ENCODE assay signal across 16 mouse cellular contexts in genomic region chr10:105019774-105020470, GRCm38 (mm10).
DNase-seq lines count a peak whose midpoint lies in the region; ATAC-seq and TF ChIP-seq lines count a peak whose summit lies in the region.
"Had no signal": no experiment of that assay in that cellular context is flagged by ENCODE, and none has a peak within 500 bp of the region (broad histone marks: within the 10 kb centered on the region; RNA-seq: fewer than 3 reads in every experiment).

No protein-coding gene starts in this region.

- no peaks in the 10 kb centered on the region for H3K4me1 ChIP-seq in kidney, embryonic 14.5 days (ENCODE audit: control insufficient read depth, insufficient read depth, low read length)
- 0 out of 2 replicates have a peak, but pooled peaks cover 2% of the 10 kb centered on the region for H3K4me1 ChIP-seq in hindbrain, postnatal 0 days (ENCODE audit: insufficient read depth, low read length)
- H3K4me1 ChIP-seq in neural tube, embryonic 15.5 days: no peaks in the 10 kb centered on the region
- H3K4me1 ChIP-seq: liver, embryonic 12.5 days had no signal

- no peak for DNase-seq in kidney, adult 9 months
- DNase-seq in MN1 (ENCODE audit: low spot score): peak; percentile 46
- DNase-seq in hindbrain, postnatal 0 days (ENCODE audit: low spot score): peak; percentile 1
- no peak for DNase-seq in cerebellum, postnatal 10 days
- no peak for DNase-seq in spleen, adult 18-20 months
- DNase-seq: cerebellum, adult 11-12 months; forebrain, postnatal 0 days; gastrocnemius, postnatal 25 days; heart, postnatal 4 days; kidney, postnatal 25 days; thymus, adult 2 months had no signal

- no peak for TF ChIP-seq CTCF in hindbrain, postnatal 0 days (IDR thresholded peaks at IDR 0.05; ENCODE audit: low read depth)

- WGBS in kidney, embryonic 14.5 days: 48% methylated on average over 11 of the region's 11 CpGs
- 55% methylated on average over 11 of the region's 11 CpGs for WGBS in hindbrain, postnatal 0 days
- WGBS in neural tube, embryonic 15.5 days: 45% methylated on average over 11 of the region's 11 CpGs

- H3K9ac ChIP-seq in kidney, embryonic 14.5 days (ENCODE audit: low read depth, low read length): no peak overlapping the region
- H3K9ac ChIP-seq in hindbrain, postnatal 0 days (replicated peaks; ENCODE audit: low read length): no peak overlapping the region
- no peak overlapping the region for H3K9ac ChIP-seq in neural tube, embryonic 15.5 days (replicated peaks)
- H3K9ac ChIP-seq: forebrain, postnatal 0 days; liver, embryonic 12.5 days had no signal

- no peak overlapping the region for H3K4me3 ChIP-seq in kidney, embryonic 14.5 days (ENCODE audit: low read length)
- no peak overlapping the region for H3K4me3 ChIP-seq in hindbrain, postnatal 0 days (ENCODE audit: low read length)
- H3K4me3 ChIP-seq in neural tube, embryonic 15.5 days (replicated peaks): no peak overlapping the region
- H3K4me3 ChIP-seq: liver, embryonic 12.5 days; myocyte had no signal

- H3K36me3 ChIP-seq in kidney, embryonic 14.5 days (ENCODE audit: control insufficient read depth, insufficient read depth, low read length): no peaks in the 10 kb centered on the region
- no peaks in the 10 kb centered on the region for H3K36me3 ChIP-seq in hindbrain, postnatal 0 days (ENCODE audit: insufficient read depth, low read length)
- H3K36me3 ChIP-seq in neural tube, embryonic 15.5 days: no peaks in the 10 kb centered on the region
- H3K36me3 ChIP-seq: liver, embryonic 12.5 days had no signal

- H3K9me3 ChIP-seq in kidney, embryonic 14.5 days (ENCODE audit: control insufficient read depth, low read length): no peaks in the 10 kb centered on the region
- no peaks in the 10 kb centered on the region for H3K9me3 ChIP-seq in hindbrain, postnatal 0 days (ENCODE audit: low read length)
- no peaks in the 10 kb centered on the region for H3K9me3 ChIP-seq in neural tube, embryonic 15.5 days (replicated peaks)
- H3K9me3 ChIP-seq: liver, embryonic 12.5 days had no signal

- no peak overlapping the region for H3K4me2 ChIP-seq in kidney, embryonic 14.5 days (replicated peaks; ENCODE audit: low read depth, low read length)
- H3K4me2 ChIP-seq in hindbrain, postnatal 0 days (ENCODE audit: low read depth, low read length): peak overlapping the region; percentile 3; the same call in 1 of the 2 replicates
- 0 out of 2 replicates have a peak overlapping the region, but pooled peaks have one; percentile 1 for H3K4me2 ChIP-seq in neural tube, embryonic 15.5 days
- H3K4me2 ChIP-seq: heart, embryonic 11.5 days; liver, embryonic 12.5 days had no signal

- ATAC-seq in kidney, embryonic 14.5 days (ENCODE audit: low FRiP score, low TSS enrichment): peak; percentile 35; the same call in 1 of the 2 replicates
- no peak for ATAC-seq in hindbrain, postnatal 0 days
- no peak for ATAC-seq in neural tube, embryonic 15.5 days (ENCODE audit: low FRiP score)
- ATAC-seq: forebrain, postnatal 0 days; liver, embryonic 12.5 days had no signal

- H3K27ac ChIP-seq in kidney, embryonic 14.5 days (ENCODE audit: low read depth, low read length): no peak overlapping the region
- H3K27ac ChIP-seq in hindbrain, postnatal 0 days: no peak overlapping the region
- no peak overlapping the region for H3K27ac ChIP-seq in neural tube, embryonic 15.5 days (replicated peaks)
- H3K27ac ChIP-seq: liver, embryonic 12.5 days had no signal

- no peaks in the 10 kb centered on the region for H3K27me3 ChIP-seq in kidney, embryonic 14.5 days (ENCODE audit: control insufficient read depth, insufficient read depth, low read length)
- no peaks in the 10 kb centered on the region for H3K27me3 ChIP-seq in hindbrain, postnatal 0 days (ENCODE audit: insufficient read depth, low read length)
- H3K27me3 ChIP-seq in neural tube, embryonic 15.5 days (replicated peaks): no peaks in the 10 kb centered on the region
- H3K27me3 ChIP-seq: liver, embryonic 12.5 days had no signal

Comparison
In these comparisons a context has a peak if more than half of its experiments do, and no peak if none do; other contexts are left out.
1. DNase-seq: peak in MN1 (single experiment) and hindbrain, postnatal 0 days (single experiment); none in kidney, adult 9 months (single experiment), cerebellum, postnatal 10 days (0 of 2) and spleen, adult 18-20 months (0 of 2).